Mouse (Mus musculus) urinary bladder, postnatal 4 days (tissue): ENCODE results near the gene Gm20388.
A peak's percentile ranks its signal among the peaks of the same experiment; 100 is the strongest.

Experiments used
- DNase-seq, 2 experiments: peaks; one replicate each; pipeline ENCODE4 v3.0.0; 2021 to 2022; ENCODE audit warnings: low spot score in 2 of 2

Gene Gm20388

GRCm38 (mm10) chr8:119960531-119961104 lies 50.0 kb downstream of the Gm20388 start:
- DNase-seq, result no peak

GRCm38 (mm10) chr8:119964859-119965258 lies 54.2 kb downstream of the Gm20388 start:
- DNase-seq, result no peak

GRCm38 (mm10) chr8:119967435-119967834 lies 56.8 kb downstream of the Gm20388 start:
- no peak for DNase-seq

GRCm38 (mm10) chr8:119970169-119970568 lies 59.5 kb downstream of the Gm20388 start:
- no peak for DNase-seq

- DNase-seq, result no peak
Observed at GRCm38 (mm10) chr8:119972558-119972957, 61.9 kb downstream of the Gm20388 start.

- DNase-seq, result no peak
Observed at GRCm38 (mm10) chr8:119978770-119979381, 68.2 kb downstream of the Gm20388 start.

GRCm38 (mm10) chr8:119981253-119981652 lies 70.6 kb downstream of the Gm20388 start:
- DNase-seq, result no peak

- DNase-seq, result no peak
Observed at GRCm38 (mm10) chr8:119984085-119984484, 73.4 kb downstream of the Gm20388 start.

- no peak for DNase-seq
Observed at GRCm38 (mm10) chr8:119986174-119986573, 75.5 kb downstream of the Gm20388 start.

GRCm38 (mm10) chr8:119988087-119988486 lies 77.4 kb downstream of the Gm20388 start:
- DNase-seq, result no peak

GRCm38 (mm10) chr8:119992249-119992648 lies 81.6 kb downstream of the Gm20388 start, which contains the start of gene Crispld2:
Gene Crispld2 (plus strand): TSS chr8:119992438.
- DNase-seq, result peak; percentile 82 to 83

- DNase-seq, result no peak
Observed at GRCm38 (mm10) chr8:119994114-119994513, 83.5 kb downstream of the Gm20388 start.

GRCm38 (mm10) chr8:119994556-119994955 lies 83.9 kb downstream of the Gm20388 start:
- DNase-seq, result no peak

GRCm38 (mm10) chr8:119997266-119997665 lies 86.6 kb downstream of the Gm20388 start:
- DNase-seq, result no peak

- no peak for DNase-seq
Observed at GRCm38 (mm10) chr8:120000461-120000860, 89.8 kb downstream of the Gm20388 start.

GRCm38 (mm10) chr8:120001712-120002111 lies 91.1 kb downstream of the Gm20388 start:
- DNase-seq, result no peak

- no peak for DNase-seq
Observed at GRCm38 (mm10) chr8:120002348-120002747, 91.7 kb downstream of the Gm20388 start.

- DNase-seq, result peak in 1 of 2 experiments; percentile 73
Observed at GRCm38 (mm10) chr8:120004154-120004702, 93.6 kb downstream of the Gm20388 start.

- DNase-seq, result no peak
Observed at GRCm38 (mm10) chr8:120004705-120005381, 94.2 kb downstream of the Gm20388 start.

- no peak for DNase-seq
Observed at GRCm38 (mm10) chr8:120006645-120007160, 96.1 kb downstream of the Gm20388 start.

- no peak for DNase-seq
Observed at GRCm38 (mm10) chr8:120007178-120007577, 96.5 kb downstream of the Gm20388 start.

GRCm38 (mm10) chr8:120009284-120009683 lies 98.6 kb downstream of the Gm20388 start:
- DNase-seq, result no peak
